Mouse (Mus musculus): ENCODE measurements around the gene Olfr524. TPM values are rescaled to one million over a fixed set of nuclear protein-coding genes. Genes with fewer than 3 reads are reported as not detected.
A peak's percentile ranks its signal among the peaks of the same experiment; 100 is the strongest.

The Olfr524 gene
- polyA plus RNA-seq, 1 experiment from 2014 or later: not detected

DNA sequence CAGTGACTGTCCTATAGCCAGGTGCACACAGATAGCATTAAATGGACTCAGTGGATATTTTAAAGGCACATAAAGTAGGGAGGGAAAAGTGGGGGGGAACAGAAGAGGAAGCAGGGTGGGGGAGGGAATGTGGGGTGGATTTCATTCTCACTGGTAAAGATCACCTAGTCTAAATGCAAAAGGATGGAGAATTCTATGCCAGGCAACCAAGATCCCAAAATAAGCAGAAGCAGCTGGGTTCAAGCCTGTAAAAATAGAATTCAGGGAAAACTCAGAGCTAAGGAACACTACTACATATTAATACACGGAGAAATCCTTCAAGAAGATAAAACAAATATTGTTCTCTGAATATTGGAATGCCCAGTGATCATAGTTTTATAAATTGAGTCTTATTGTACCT lies 37.8 kb downstream of the Olfr524 start:
- H3K36me3 ChIP-seq (ENCODE audit: control insufficient read depth, insufficient read depth, low read length): no peaks in the 10 kb centered on the region
- no peaks in the 10 kb centered on the region for H3K4me1 ChIP-seq (replicated peaks; ENCODE audit: control insufficient read depth, insufficient read depth)
- WGBS: 70% methylated on average over 1 of the region's 1 CpGs
- H3K9me3 ChIP-seq (ENCODE audit: control insufficient read depth, low read length): 0 out of 2 replicates have a peak, but pooled peaks cover 2% of the 10 kb centered on the region
- DNase-seq (ENCODE audit: low spot score) (no peak), ATAC-seq (ENCODE audit: low FRiP score, low TSS enrichment) (no peak)
- H3K27ac ChIP-seq (replicated peaks): no peak overlapping the region
- no peaks in the 10 kb centered on the region for H3K27me3 ChIP-seq (ENCODE audit: control insufficient read depth, insufficient read depth, low read length)
- H3K4me3 ChIP-seq (ENCODE audit: low read depth, low read length): no peak overlapping the region
- TF ChIP-seq EP300 (optimal IDR thresholded peaks at IDR 0.05) (no peak), CTCF (IDR thresholded peaks at IDR 0.05; ENCODE audit: low read depth) (no peak)
- no peak overlapping the region for H3K9ac ChIP-seq (ENCODE audit: low read length)
- no peak overlapping the region for H3K4me2 ChIP-seq (replicated peaks; ENCODE audit: low read depth)

GRCm38 (mm10) chr7:140164664-140165063 lies 41.1 kb downstream of the Olfr524 start, which contains the start of gene Olfr522:
Gene Olfr522, minus strand, starts transcription at chr7:140164764.
- no peak for ATAC-seq (ENCODE audit: low FRiP score, low TSS enrichment)
- no peak within 1 kb of the TSS for H3K9ac ChIP-seq (ENCODE audit: low read length)

DNA sequence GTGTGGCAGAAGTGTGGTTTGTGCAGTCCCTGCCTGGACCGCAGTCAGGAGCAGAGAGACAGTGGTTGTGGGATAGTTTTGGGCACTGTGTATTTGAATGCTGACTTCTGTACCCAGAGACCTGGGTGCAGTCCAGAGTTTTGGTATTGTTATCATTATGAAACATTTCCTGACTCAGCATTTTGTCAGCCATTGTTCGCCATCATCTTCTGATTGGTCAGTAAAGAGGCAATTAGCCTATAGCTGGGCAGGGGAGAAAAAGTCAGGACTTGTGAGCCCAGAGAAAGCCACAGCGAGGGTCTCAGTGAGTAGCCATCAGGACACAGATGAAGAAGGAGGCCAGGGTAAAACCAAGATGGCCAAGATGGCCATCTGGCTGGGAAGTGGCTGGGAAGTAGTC lies 45.4 kb downstream of the Olfr524 start:
- no peaks in the 10 kb centered on the region for H3K27me3 ChIP-seq (ENCODE audit: control insufficient read depth, insufficient read depth, low read length)
- 78% methylated on average over 3 of the region's 3 CpGs for whole genome bisulfite sequencing
- H3K4me3 ChIP-seq (ENCODE audit: low read depth, low read length): no peak overlapping the region
- no peaks in the 10 kb centered on the region for H3K4me1 ChIP-seq (replicated peaks; ENCODE audit: control insufficient read depth, insufficient read depth)
- DNase-seq (ENCODE audit: low spot score) (no peak), ATAC-seq (ENCODE audit: low FRiP score, low TSS enrichment) (no peak)
- no peaks in the 10 kb centered on the region for H3K36me3 ChIP-seq (ENCODE audit: control insufficient read depth, insufficient read depth, low read length)
- no peak overlapping the region for H3K27ac ChIP-seq (replicated peaks)
- no peaks in the 10 kb centered on the region for H3K9me3 ChIP-seq (ENCODE audit: control insufficient read depth, low read length)
- H3K9ac ChIP-seq (ENCODE audit: low read length): no peak overlapping the region
- TF ChIP-seq EP300 (optimal IDR thresholded peaks at IDR 0.05): no peak
- no peak for TF ChIP-seq CTCF (IDR thresholded peaks at IDR 0.05; ENCODE audit: low read depth)
- H3K4me2 ChIP-seq (replicated peaks; ENCODE audit: low read depth): no peak overlapping the region

More at GRCm38 (mm10) chr7:140164664-140165063, 41.1 kb downstream of the Olfr524 start, which contains the start of gene Olfr522:
- Histone ChIP-seq H3K9me3 (ENCODE audit: control insufficient read depth, low read length) (0 out of 2 replicates have a peak, but pooled peaks cover 2% of the 10 kb centered on the region), H3K4me3 (ENCODE audit: low read depth, low read length) (no peak within 1 kb of the TSS), H3K36me3 (ENCODE audit: control insufficient read depth, insufficient read depth, low read length) (no peaks in the 10 kb centered on the region), H3K4me2 (replicated peaks; ENCODE audit: low read depth) (no peak within 1 kb of the TSS), H3K27me3 (ENCODE audit: control insufficient read depth, insufficient read depth, low read length) (no peaks in the 10 kb centered on the region), H3K4me1 (replicated peaks; ENCODE audit: control insufficient read depth, insufficient read depth) (no peaks in the 10 kb centered on the region), H3K27ac (replicated peaks) (no peak within 1 kb of the TSS)
- WGBS: 64% methylated on average over 7 of the region's 7 CpGs
- TF ChIP-seq EP300 (optimal IDR thresholded peaks at IDR 0.05) (no peak), CTCF (IDR thresholded peaks at IDR 0.05; ENCODE audit: low read depth) (no peak)
- no peak for DNase-seq (ENCODE audit: low spot score)

DNA sequence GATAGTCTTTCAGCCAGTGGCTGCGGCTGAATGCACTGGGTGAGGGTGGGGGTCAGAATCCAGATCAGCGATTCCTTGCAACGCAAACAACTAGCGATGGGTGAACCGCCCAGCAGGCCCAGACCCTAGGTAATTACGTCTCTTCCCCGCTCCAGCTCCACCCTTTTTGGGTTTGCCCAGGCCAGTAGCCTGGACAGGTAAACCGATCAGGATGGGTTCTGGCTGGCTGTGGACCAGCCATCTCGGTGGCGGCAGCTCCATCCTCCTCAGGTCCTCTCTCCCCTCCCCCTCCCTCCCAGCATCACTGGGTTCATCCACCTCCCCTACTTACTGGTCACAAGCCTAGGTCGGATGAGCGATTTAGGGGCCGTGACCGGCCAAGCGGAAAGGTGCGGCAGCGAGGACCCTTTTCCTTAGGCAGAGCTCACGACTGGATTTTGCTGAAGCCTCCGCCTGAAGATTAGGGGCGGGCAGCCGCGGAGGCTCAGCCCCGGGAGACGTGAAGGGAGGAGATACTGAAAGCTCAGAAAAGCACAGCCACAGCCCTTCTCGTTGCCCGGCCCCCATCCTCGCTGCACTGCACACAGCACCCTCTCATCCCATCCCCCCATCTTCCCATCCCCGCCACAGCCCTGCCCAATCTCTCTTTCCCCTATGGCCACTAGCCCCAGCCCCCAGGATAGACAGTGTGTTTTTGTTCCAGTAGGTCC lies 51.4 kb downstream of the Olfr524 start, which contains the start of gene Sprn:
TSS of gene Sprn (minus strand) at position 660 of the 710 bp plus-strand sequence.
- Histone ChIP-seq H3K4me3 (ENCODE audit: low read depth, low read length) (peak within 1 kb of the TSS; percentile 23), H3K4me1 (replicated peaks; ENCODE audit: control insufficient read depth, insufficient read depth) (no peaks in the 10 kb centered on the region), H3K9me3 (ENCODE audit: control insufficient read depth, low read length) (no peaks in the 10 kb centered on the region), H3K36me3 (ENCODE audit: control insufficient read depth, insufficient read depth, low read length) (no peaks in the 10 kb centered on the region), H3K9ac (ENCODE audit: low read length) (0 out of 2 replicates have a peak within 1 kb of the TSS, but pooled peaks have one; percentile 3), H3K27ac (replicated peaks) (no peak within 1 kb of the TSS), H3K4me2 (replicated peaks; ENCODE audit: low read depth) (peak within 1 kb of the TSS; percentile 46), H3K27me3 (ENCODE audit: control insufficient read depth, insufficient read depth, low read length) (no peaks in the 10 kb centered on the region; the same call in 1 of the 2 replicates)
- no peak for TF ChIP-seq CTCF (IDR thresholded peaks at IDR 0.05; ENCODE audit: low read depth)
- TF ChIP-seq EP300 (optimal IDR thresholded peaks at IDR 0.05): no peak
- peak; percentile 13; the same call in 1 of the 2 replicates for ATAC-seq (ENCODE audit: low FRiP score, low TSS enrichment)
- DNase-seq (ENCODE audit: low spot score): no peak
- WGBS: 6% methylated on average over 28 of the region's 28 CpGs

- no peak for TF ChIP-seq EP300 (optimal IDR thresholded peaks at IDR 0.05)
- no peak for TF ChIP-seq CTCF (IDR thresholded peaks at IDR 0.05; ENCODE audit: low read depth)
- 32% methylated on average over 4 of the region's 4 CpGs for WGBS
Measured at GRCm38 (mm10) chr7:140153829-140154217, 51.9 kb downstream of the Olfr524 start.

GRCm38 (mm10) chr7:140153383-140153782 lies 52.4 kb downstream of the Olfr524 start:
- no peaks in the 10 kb centered on the region for H3K4me1 ChIP-seq (replicated peaks; ENCODE audit: control insufficient read depth, insufficient read depth)
- H3K27me3 ChIP-seq (ENCODE audit: control insufficient read depth, insufficient read depth, low read length): no peaks in the 10 kb centered on the region; the same call in 1 of the 2 replicates
- H3K4me3 ChIP-seq (ENCODE audit: low read depth, low read length): peak overlapping the region; percentile 17; the same call in 1 of the 2 replicates
- no peak overlapping the region for H3K27ac ChIP-seq (replicated peaks)
- H3K36me3 ChIP-seq (ENCODE audit: control insufficient read depth, insufficient read depth, low read length): no peaks in the 10 kb centered on the region
- peak; percentile 56 for ATAC-seq (ENCODE audit: low FRiP score, low TSS enrichment)
- H3K4me2 ChIP-seq (replicated peaks; ENCODE audit: low read depth): peak overlapping the region; percentile 40
- no peaks in the 10 kb centered on the region for H3K9me3 ChIP-seq (ENCODE audit: control insufficient read depth, low read length)
- TF ChIP-seq EP300 (optimal IDR thresholded peaks at IDR 0.05): no peak
- no peak for TF ChIP-seq CTCF (IDR thresholded peaks at IDR 0.05; ENCODE audit: low read depth)
- 3% methylated on average over 28 of the region's 28 CpGs for WGBS
- peak; percentile 19 for DNase-seq (ENCODE audit: low spot score)
- H3K9ac ChIP-seq (ENCODE audit: low read length): peak overlapping the region; percentile 39; the same call in 1 of the 2 replicates

More at GRCm38 (mm10) chr7:140153829-140154217, 51.9 kb downstream of the Olfr524 start:
- no peaks in the 10 kb centered on the region for H3K4me1 ChIP-seq (replicated peaks; ENCODE audit: control insufficient read depth, insufficient read depth)
- no peak for DNase-seq (ENCODE audit: low spot score)
- no peak for ATAC-seq (ENCODE audit: low FRiP score, low TSS enrichment)
- no peaks in the 10 kb centered on the region for H3K36me3 ChIP-seq (ENCODE audit: control insufficient read depth, insufficient read depth, low read length)
- H3K27me3 ChIP-seq (ENCODE audit: control insufficient read depth, insufficient read depth, low read length): no peaks in the 10 kb centered on the region; the same call in 1 of the 2 replicates
- no peaks in the 10 kb centered on the region for H3K9me3 ChIP-seq (ENCODE audit: control insufficient read depth, low read length)
- no peak overlapping the region for H3K9ac ChIP-seq (ENCODE audit: low read length)
- H3K27ac ChIP-seq (replicated peaks): no peak overlapping the region
- peak overlapping the region; percentile 23; the same call in 1 of the 2 replicates for H3K4me3 ChIP-seq (ENCODE audit: low read depth, low read length)
- H3K4me2 ChIP-seq (replicated peaks; ENCODE audit: low read depth): peak overlapping the region; percentile 46

Other genes starting within 250 kb of the Olfr524 start
- gene 6430531B16Rik, start 227.2 kb downstream of the Olfr524 start, polyA plus RNA-seq (2015; fragmentation: Nextera tagmentation; extraction: Ambion mirVana): 0.11 and 0.17 TPM in 2 replicates
- 0.85 and 1.1 TPM in 2 replicates for gene Adam8, start 213.4 kb downstream of the Olfr524 start, polyA plus RNA-seq (2015; fragmentation: Nextera tagmentation; extraction: Ambion mirVana)
- 19.7 and 20.7 TPM in 2 replicates for gene Zfp511, start 169.6 kb downstream of the Olfr524 start, polyA plus RNA-seq (2015; fragmentation: Nextera tagmentation; extraction: Ambion mirVana)
- gene Tubgcp2, start 169.3 kb downstream of the Olfr524 start, polyA plus RNA-seq (2015; fragmentation: Nextera tagmentation; extraction: Ambion mirVana): 17.7 and 20.1 TPM in 2 replicates
- 0.04 TPM in 1 of 2 replicates, not detected in the other for gene Msx3, start 156.9 kb downstream of the Olfr524 start, polyA plus RNA-seq (2015; fragmentation: Nextera tagmentation; extraction: Ambion mirVana)
- gene Caly, start 123.4 kb downstream of the Olfr524 start, polyA plus RNA-seq (2015; fragmentation: Nextera tagmentation; extraction: Ambion mirVana): 4.5 and 5.6 TPM in 2 replicates
- gene Prap1, start 112.6 kb downstream of the Olfr524 start, polyA plus RNA-seq (2015; fragmentation: Nextera tagmentation; extraction: Ambion mirVana): 24.4 and 45.2 TPM in 2 replicates
- 41.2 and 44.5 TPM in 2 replicates for gene Fuom, start 103.5 kb downstream of the Olfr524 start, polyA plus RNA-seq (2015; fragmentation: Nextera tagmentation; extraction: Ambion mirVana)
- gene Paox, start 90.2 kb downstream of the Olfr524 start, polyA plus RNA-seq (2015; fragmentation: Nextera tagmentation; extraction: Ambion mirVana): 27.7 and 27.8 TPM in 2 replicates
- gene Echs1, start 89.5 kb downstream of the Olfr524 start, polyA plus RNA-seq (2015; fragmentation: Nextera tagmentation; extraction: Ambion mirVana): 139 and 143 TPM in 2 replicates
- gene Mtg1, start 68.4 kb downstream of the Olfr524 start, polyA plus RNA-seq (2015; fragmentation: Nextera tagmentation; extraction: Ambion mirVana): 19.8 and 20.6 TPM in 2 replicates
- gene Sprn, start 51.1 kb downstream of the Olfr524 start, polyA plus RNA-seq (2015; fragmentation: Nextera tagmentation; extraction: Ambion mirVana): 0.90 and 1.1 TPM in 2 replicates
- gene Olfr522, start 41.2 kb downstream of the Olfr524 start, polyA plus RNA-seq (2015; fragmentation: Nextera tagmentation; extraction: Ambion mirVana): not detected in 2 replicates
- gene Olfr523, start 32.7 kb downstream of the Olfr524 start, polyA plus RNA-seq (2015; fragmentation: Nextera tagmentation; extraction: Ambion mirVana): not detected in 2 replicates
- 0.11 TPM in 2 replicates for gene Cd163l1, start 12.3 kb upstream of the Olfr524 start, polyA plus RNA-seq (2015; fragmentation: Nextera tagmentation; extraction: Ambion mirVana)
- gene 5830411N06Rik, start 41.3 kb upstream of the Olfr524 start, polyA plus RNA-seq (2015; fragmentation: Nextera tagmentation; extraction: Ambion mirVana): not detected in 2 replicates
- 0.02 TPM in 1 of 2 replicates, not detected in the other for gene Olfr525, start 114.9 kb upstream of the Olfr524 start, polyA plus RNA-seq (2015; fragmentation: Nextera tagmentation; extraction: Ambion mirVana)
- gene Olfr527, start 128.1 kb upstream of the Olfr524 start, polyA plus RNA-seq (2015; fragmentation: Nextera tagmentation; extraction: Ambion mirVana): not detected in 2 replicates
- not detected in 2 replicates for gene Olfr60, start 155.7 kb upstream of the Olfr524 start, polyA plus RNA-seq (2015; fragmentation: Nextera tagmentation; extraction: Ambion mirVana)
- not detected in 2 replicates for gene Olfr530, start 170.4 kb upstream of the Olfr524 start, polyA plus RNA-seq (2015; fragmentation: Nextera tagmentation; extraction: Ambion mirVana)
- gene Olfr531, start 197.0 kb upstream of the Olfr524 start, polyA plus RNA-seq (2015; fragmentation: Nextera tagmentation; extraction: Ambion mirVana): 0.04 TPM in 1 of 2 replicates, not detected in the other
- gene Olfr532, start 215.7 kb upstream of the Olfr524 start, polyA plus RNA-seq (2015; fragmentation: Nextera tagmentation; extraction: Ambion mirVana): 0.07 TPM in 1 of 2 replicates, not detected in the other